Mouse (Mus musculus): ENCODE data around the gene Phlpp1. TPM values are rescaled to one million over a fixed set of nuclear protein-coding genes. Genes with fewer than 3 reads are reported as not detected.

Gene Phlpp1
- polyA plus RNA-seq, 1 experiment from 2014 or later: 6.5 TPM

DNA sequence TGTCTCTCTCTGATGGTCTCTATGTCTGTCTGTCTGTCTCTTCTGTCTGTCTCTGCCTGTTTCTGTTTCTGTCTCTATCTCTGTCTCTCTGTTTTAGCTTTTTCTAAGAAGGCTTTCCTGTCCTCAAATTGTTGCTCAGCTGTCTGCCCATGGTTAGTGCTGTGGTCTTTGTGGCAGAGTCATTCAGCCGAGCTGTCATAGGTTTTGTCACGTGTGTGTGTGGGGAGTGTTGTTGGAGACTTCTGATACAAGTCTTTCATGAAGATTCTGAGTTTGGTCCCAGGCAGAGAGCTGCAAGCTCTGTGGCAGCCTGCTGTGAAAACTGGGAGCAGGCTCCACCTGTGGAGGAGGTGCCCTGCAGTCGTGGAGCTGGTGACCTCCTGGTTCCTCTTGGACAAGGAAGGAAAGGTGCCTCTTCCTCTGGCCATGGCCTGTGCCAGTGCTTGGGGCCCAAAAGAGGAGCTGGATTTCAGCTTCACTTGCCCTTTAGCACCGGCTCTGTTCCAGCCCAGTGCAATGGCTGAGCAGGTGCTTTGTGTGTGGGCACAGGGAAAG is 13.5 kb upstream of the Phlpp1 start:
- H3K4me3 ChIP-seq (ENCODE audit: low read depth, low read length): no peak overlapping the region
- H3K4me2 ChIP-seq (ENCODE audit: low read depth): no peak overlapping the region
- no peaks in the 10 kb centered on the region for H3K4me1 ChIP-seq (ENCODE audit: control insufficient read depth, insufficient read depth, low read length)
- no peaks in the 10 kb centered on the region for H3K36me3 ChIP-seq (ENCODE audit: control insufficient read depth, insufficient read depth, low read length)
- no peak overlapping the region for H3K9ac ChIP-seq (ENCODE audit: low read length)
- 78% methylated on average over 4 of the region's 4 CpGs for WGBS
- no peaks in the 10 kb centered on the region for H3K9me3 ChIP-seq (ENCODE audit: control insufficient read depth, low read length)
- DNase-seq (ENCODE audit: low spot score): no peak
- no peak for ATAC-seq (ENCODE audit: insufficient read depth, low FRiP score, low TSS enrichment)
- H3K27ac ChIP-seq (ENCODE audit: low read depth, low read length): no peak overlapping the region
- no peaks in the 10 kb centered on the region for H3K27me3 ChIP-seq (ENCODE audit: control insufficient read depth, insufficient read depth, low read length)

DNA sequence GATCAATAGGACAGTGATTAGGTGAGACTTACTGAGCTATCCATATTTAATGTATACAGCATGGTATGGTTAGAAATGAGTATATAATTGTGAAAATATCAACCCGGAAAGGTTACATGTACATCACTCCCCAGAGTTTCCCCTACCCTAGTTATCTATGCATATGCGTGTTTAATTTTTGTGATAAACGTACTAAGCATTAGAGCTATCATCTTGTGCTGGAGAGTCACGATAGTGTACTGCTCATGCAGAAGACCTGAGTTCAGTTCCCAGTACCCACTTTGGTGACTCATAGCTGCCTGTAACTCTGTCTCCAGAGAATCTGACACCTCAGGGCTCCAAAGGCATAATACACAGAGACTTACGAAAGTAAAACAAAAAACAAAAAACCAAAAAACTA is 11.9 kb upstream of the Phlpp1 start:
- H3K4me1 ChIP-seq (ENCODE audit: control insufficient read depth, insufficient read depth, low read length): no peaks in the 10 kb centered on the region
- H3K9ac ChIP-seq (ENCODE audit: low read length): no peak overlapping the region
- H3K27ac ChIP-seq (ENCODE audit: low read depth, low read length): no peak overlapping the region
- ATAC-seq (ENCODE audit: insufficient read depth, low FRiP score, low TSS enrichment): no peak
- no peaks in the 10 kb centered on the region for H3K36me3 ChIP-seq (ENCODE audit: control insufficient read depth, insufficient read depth, low read length)
- 97% methylated on average over 5 of the region's 5 CpGs for WGBS
- no peak overlapping the region for H3K4me3 ChIP-seq (ENCODE audit: low read depth, low read length)
- no peaks in the 10 kb centered on the region for H3K9me3 ChIP-seq (ENCODE audit: control insufficient read depth, low read length)
- H3K4me2 ChIP-seq (ENCODE audit: low read depth): no peak overlapping the region
- H3K27me3 ChIP-seq (ENCODE audit: control insufficient read depth, insufficient read depth, low read length): no peaks in the 10 kb centered on the region
- DNase-seq (ENCODE audit: low spot score): no peak

DNA sequence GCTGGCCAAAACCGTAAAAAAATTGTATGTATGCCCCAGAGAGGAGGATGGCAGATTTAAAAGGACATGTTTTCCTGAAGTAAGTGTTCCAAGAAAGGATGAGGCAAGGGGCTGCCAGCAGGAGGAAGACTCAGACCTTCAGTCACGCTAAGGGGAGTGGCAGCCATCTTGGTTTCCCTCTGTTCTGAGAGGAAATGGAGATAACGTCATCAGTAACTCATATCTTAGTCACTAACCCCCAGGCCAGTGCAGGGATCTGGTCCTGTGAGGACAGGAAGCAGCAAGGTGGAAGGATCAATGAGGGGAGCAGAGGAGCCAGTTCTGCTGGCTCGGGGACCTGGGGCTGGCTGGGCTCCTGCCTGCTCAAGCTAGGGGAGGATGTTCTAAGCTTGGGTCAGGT is 10.6 kb upstream of the Phlpp1 start:
- DNase-seq (ENCODE audit: low spot score) (no peak), ATAC-seq (ENCODE audit: insufficient read depth, low FRiP score, low TSS enrichment) (no peak)
- 81% methylated on average over 4 of the region's 4 CpGs for WGBS

DNA sequence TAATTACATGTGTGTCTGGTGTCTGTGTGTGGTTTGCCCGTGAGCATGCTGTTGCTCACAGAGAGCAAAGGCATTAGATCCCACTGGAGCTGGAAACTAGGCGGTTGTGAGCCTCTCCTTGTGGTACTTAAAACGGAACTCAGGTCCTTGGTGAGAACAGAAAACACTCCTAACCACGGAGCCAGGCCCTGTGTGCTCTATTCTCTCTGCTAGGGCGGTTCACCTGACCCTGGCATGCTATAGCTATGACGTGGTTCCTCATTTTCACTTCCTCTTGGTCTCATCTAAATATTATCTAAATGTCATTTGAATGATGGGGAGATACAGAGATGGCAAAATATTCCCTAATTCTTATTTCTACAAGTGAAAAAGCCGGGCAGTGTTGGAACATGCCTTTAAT is 9.0 kb upstream of the Phlpp1 start:
- Histone ChIP-seq H3K4me1 (ENCODE audit: control insufficient read depth, insufficient read depth, low read length) (no peaks in the 10 kb centered on the region), H3K9ac (ENCODE audit: low read length) (no peak overlapping the region), H3K27ac (ENCODE audit: low read depth, low read length) (no peak overlapping the region), H3K9me3 (ENCODE audit: control insufficient read depth, low read length) (no peaks in the 10 kb centered on the region), H3K36me3 (ENCODE audit: control insufficient read depth, insufficient read depth, low read length) (no peaks in the 10 kb centered on the region), H3K4me2 (ENCODE audit: low read depth) (no peak overlapping the region), H3K4me3 (ENCODE audit: low read depth, low read length) (no peak overlapping the region), H3K27me3 (ENCODE audit: control insufficient read depth, insufficient read depth, low read length) (no peaks in the 10 kb centered on the region)
- ATAC-seq (ENCODE audit: insufficient read depth, low FRiP score, low TSS enrichment) (no peak), DNase-seq (ENCODE audit: low spot score) (no peak)
- 81% methylated on average over 7 of the region's 7 CpGs for WGBS

More for the DNA sequence above, 10.6 kb upstream of the Phlpp1 start:
- Histone ChIP-seq H3K9me3 (ENCODE audit: control insufficient read depth, low read length) (no peaks in the 10 kb centered on the region), H3K27ac (ENCODE audit: low read depth, low read length) (no peak overlapping the region), H3K4me3 (ENCODE audit: low read depth, low read length) (no peak overlapping the region), H3K36me3 (ENCODE audit: control insufficient read depth, insufficient read depth, low read length) (no peaks in the 10 kb centered on the region), H3K4me1 (ENCODE audit: control insufficient read depth, insufficient read depth, low read length) (no peaks in the 10 kb centered on the region), H3K27me3 (ENCODE audit: control insufficient read depth, insufficient read depth, low read length) (no peaks in the 10 kb centered on the region), H3K9ac (ENCODE audit: low read length) (no peak overlapping the region), H3K4me2 (ENCODE audit: low read depth) (no peak overlapping the region)

DNA sequence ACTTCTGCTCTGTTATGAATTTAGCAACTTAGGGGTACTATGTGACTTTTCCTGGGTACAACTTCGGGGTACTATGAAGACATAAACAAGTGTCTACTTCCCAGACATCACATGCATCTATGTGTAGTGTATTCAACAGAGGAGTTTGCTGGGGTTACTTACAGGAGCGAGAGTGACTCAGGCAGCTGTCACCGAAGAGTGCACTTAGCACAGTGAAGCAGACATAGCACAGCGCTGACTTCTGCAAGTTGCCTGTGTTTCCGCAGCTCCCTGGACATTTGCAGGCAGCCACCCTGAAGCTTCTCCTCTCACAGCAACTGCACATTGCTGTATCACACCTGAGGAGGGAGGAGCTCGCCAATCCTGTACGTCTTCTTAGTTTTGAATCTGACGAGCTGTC is 8.2 kb upstream of the Phlpp1 start:
- Histone ChIP-seq H3K9me3 (ENCODE audit: control insufficient read depth, low read length) (no peaks in the 10 kb centered on the region), H3K4me1 (ENCODE audit: control insufficient read depth, insufficient read depth, low read length) (no peaks in the 10 kb centered on the region), H3K4me2 (ENCODE audit: low read depth) (no peak overlapping the region), H3K4me3 (ENCODE audit: low read depth, low read length) (no peak overlapping the region), H3K9ac (ENCODE audit: low read length) (no peak overlapping the region), H3K27me3 (ENCODE audit: control insufficient read depth, insufficient read depth, low read length) (no peaks in the 10 kb centered on the region), H3K27ac (ENCODE audit: low read depth, low read length) (no peak overlapping the region), H3K36me3 (ENCODE audit: control insufficient read depth, insufficient read depth, low read length) (no peaks in the 10 kb centered on the region)
- WGBS: 91% methylated on average over 8 of the region's 8 CpGs
- DNase-seq (ENCODE audit: low spot score): no peak
- no peak for ATAC-seq (ENCODE audit: insufficient read depth, low FRiP score, low TSS enrichment)

DNA sequence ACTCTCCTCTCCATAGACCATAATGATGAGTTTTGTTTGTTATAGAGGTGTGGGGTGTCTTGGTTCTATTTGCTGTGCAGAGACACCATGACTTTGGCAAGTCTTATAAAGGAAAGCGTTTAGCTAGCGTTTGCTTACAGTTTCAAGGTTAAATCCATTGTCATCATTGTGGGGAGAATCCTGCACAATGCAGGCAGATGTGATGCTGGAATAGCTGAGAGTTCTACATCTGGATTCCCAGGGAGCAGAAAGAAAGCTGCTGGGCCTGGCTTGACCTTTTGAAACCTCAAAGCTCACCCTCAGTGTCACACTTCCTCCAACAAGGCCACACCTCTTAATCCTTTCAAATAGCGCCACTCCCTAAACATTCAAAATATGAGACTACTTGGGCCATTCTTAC is 7.4 kb upstream of the Phlpp1 start:
- no peak overlapping the region for H3K4me2 ChIP-seq (ENCODE audit: low read depth)
- no peaks in the 10 kb centered on the region for H3K27me3 ChIP-seq (ENCODE audit: control insufficient read depth, insufficient read depth, low read length)
- no peak overlapping the region for H3K27ac ChIP-seq (ENCODE audit: low read depth, low read length)
- WGBS: 92% methylated on average over 3 of the region's 3 CpGs
- no peak for DNase-seq (ENCODE audit: low spot score)
- no peak overlapping the region for H3K4me3 ChIP-seq (ENCODE audit: low read depth, low read length)
- no peak overlapping the region for H3K9ac ChIP-seq (ENCODE audit: low read length)
- H3K9me3 ChIP-seq (ENCODE audit: control insufficient read depth, low read length): no peaks in the 10 kb centered on the region
- H3K36me3 ChIP-seq (ENCODE audit: control insufficient read depth, insufficient read depth, low read length): no peaks in the 10 kb centered on the region
- no peak for ATAC-seq (ENCODE audit: insufficient read depth, low FRiP score, low TSS enrichment)
- H3K4me1 ChIP-seq (ENCODE audit: control insufficient read depth, insufficient read depth, low read length): no peaks in the 10 kb centered on the region

DNA sequence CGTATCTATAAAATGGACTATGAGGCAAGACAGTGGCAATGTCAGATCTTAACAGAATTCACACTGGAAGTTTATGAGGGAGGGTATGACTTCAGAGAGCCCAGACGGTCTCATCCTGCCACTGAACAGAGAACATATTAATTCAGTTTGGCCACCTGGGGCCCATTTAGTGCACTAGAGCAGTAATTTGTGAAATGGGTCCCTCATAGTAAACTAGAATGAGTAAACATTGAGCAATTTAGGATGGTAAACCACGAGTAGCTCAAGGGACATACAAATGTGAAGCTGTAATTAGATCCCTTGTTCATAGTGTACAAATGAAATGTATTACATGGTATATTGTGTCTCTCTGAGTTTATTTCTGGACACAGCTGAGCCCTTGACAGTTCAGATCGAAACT is 3.6 kb upstream of the Phlpp1 start:
- no peaks in the 10 kb centered on the region for H3K4me1 ChIP-seq (ENCODE audit: control insufficient read depth, insufficient read depth, low read length)
- no peaks in the 10 kb centered on the region for H3K9me3 ChIP-seq (ENCODE audit: control insufficient read depth, low read length)
- WGBS: 47% methylated on average over 4 of the region's 4 CpGs

DNA sequence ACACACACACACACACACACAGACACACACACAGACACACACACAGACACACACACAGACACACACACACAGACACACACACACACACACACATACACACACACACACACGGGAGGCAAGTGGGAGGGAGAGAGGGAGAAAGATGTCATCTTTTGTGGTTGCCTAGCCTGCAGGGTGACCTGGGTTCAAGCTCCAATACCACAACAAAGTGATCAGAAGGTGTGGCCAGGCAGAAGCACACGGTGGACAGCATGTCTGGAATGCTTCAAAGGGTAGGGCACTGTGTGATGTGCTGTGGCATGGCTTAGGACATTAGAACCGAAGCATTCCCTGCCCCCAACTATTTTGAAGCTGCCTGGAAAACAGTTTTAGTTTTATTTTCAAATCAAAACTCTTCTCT is 2.8 kb upstream of the Phlpp1 start:
- Histone ChIP-seq H3K4me1 (ENCODE audit: control insufficient read depth, insufficient read depth, low read length) (peaks cover 6% of the 10 kb centered on the region), H3K27ac (ENCODE audit: low read depth, low read length) (no peak overlapping the region), H3K9ac (ENCODE audit: low read length) (no peak overlapping the region), H3K4me3 (ENCODE audit: low read depth, low read length) (no peak overlapping the region), H3K36me3 (ENCODE audit: control insufficient read depth, insufficient read depth, low read length) (no peaks in the 10 kb centered on the region), H3K9me3 (ENCODE audit: control insufficient read depth, low read length) (no peaks in the 10 kb centered on the region), H3K4me2 (ENCODE audit: low read depth) (no peak overlapping the region), H3K27me3 (ENCODE audit: control insufficient read depth, insufficient read depth, low read length) (no peaks in the 10 kb centered on the region)
- ATAC-seq (ENCODE audit: insufficient read depth, low FRiP score, low TSS enrichment) (no peak), DNase-seq (ENCODE audit: low spot score) (no peak)
- WGBS: 39% methylated on average over 2 of the region's 3 CpGs

More for the DNA sequence above, 3.6 kb upstream of the Phlpp1 start:
- H3K4me3 ChIP-seq (ENCODE audit: low read depth, low read length): no peak overlapping the region
- H3K27ac ChIP-seq (ENCODE audit: low read depth, low read length): no peak overlapping the region
- H3K9ac ChIP-seq (ENCODE audit: low read length): no peak overlapping the region
- no peak for DNase-seq (ENCODE audit: low spot score)
- H3K27me3 ChIP-seq (ENCODE audit: control insufficient read depth, insufficient read depth, low read length): no peaks in the 10 kb centered on the region
- no peak for ATAC-seq (ENCODE audit: insufficient read depth, low FRiP score, low TSS enrichment)
- no peaks in the 10 kb centered on the region for H3K36me3 ChIP-seq (ENCODE audit: control insufficient read depth, insufficient read depth, low read length)
- no peak overlapping the region for H3K4me2 ChIP-seq (ENCODE audit: low read depth)

DNA sequence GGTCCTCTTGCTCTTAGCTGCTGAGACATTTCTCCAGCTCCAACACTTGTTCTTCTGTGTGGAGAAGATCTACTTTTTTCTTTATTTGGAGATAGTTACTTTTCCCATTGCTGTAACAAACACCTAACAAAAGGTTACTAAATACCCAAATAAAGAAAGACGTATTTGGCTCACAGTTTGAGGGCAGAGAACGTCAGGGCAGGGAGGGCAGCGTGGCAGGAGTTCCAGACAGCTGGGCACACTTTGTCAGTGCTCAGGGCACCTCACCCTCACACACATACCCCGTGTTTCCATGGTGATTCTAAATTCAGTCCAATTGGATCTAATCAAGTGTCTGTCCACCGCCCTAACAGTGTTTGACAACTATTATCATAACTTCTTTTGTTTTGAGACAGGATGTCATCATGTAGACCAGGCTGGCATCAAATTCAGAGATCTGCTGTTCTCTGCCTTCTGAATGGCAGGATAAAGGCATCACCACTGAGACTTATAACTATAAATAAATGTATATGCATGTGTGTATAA is 1.7 kb upstream of the Phlpp1 start:
- H3K4me3 ChIP-seq (ENCODE audit: low read depth, low read length): no peak overlapping the region
- peaks cover 11% of the 10 kb centered on the region for H3K4me1 ChIP-seq (ENCODE audit: control insufficient read depth, insufficient read depth, low read length)
- no peak for ATAC-seq (ENCODE audit: insufficient read depth, low FRiP score, low TSS enrichment)
- no peak overlapping the region for H3K9ac ChIP-seq (ENCODE audit: low read length)
- H3K27ac ChIP-seq (ENCODE audit: low read depth, low read length): no peak overlapping the region
- no peak for DNase-seq (ENCODE audit: low spot score)
- no peaks in the 10 kb centered on the region for H3K36me3 ChIP-seq (ENCODE audit: control insufficient read depth, insufficient read depth, low read length)
- H3K4me2 ChIP-seq (ENCODE audit: low read depth): no peak overlapping the region
- 85% methylated on average over 5 of the region's 5 CpGs for WGBS
- H3K27me3 ChIP-seq (ENCODE audit: control insufficient read depth, insufficient read depth, low read length): no peaks in the 10 kb centered on the region
- H3K9me3 ChIP-seq (ENCODE audit: control insufficient read depth, low read length): no peaks in the 10 kb centered on the region

Measured in neural tube, embryonic 11.5 days (tissue).